Mouse (Mus musculus): Measurements from ENCODE around the gene Mbd3. TPM values are rescaled to one million over a fixed set of nuclear protein-coding genes. Genes with fewer than 3 reads are reported as not detected.
"Not testable (repeated sequence)": the region's sequence is repeated elsewhere in the genome, so short reads cannot be mapped to it uniquely, and the experiment has no call there.

Gene Mbd3
- polyA plus RNA-seq, 1 experiment from 2014 or later = 216 TPM

GRCm38 (mm10) chr10:80347514-80347967 lies 51.8 kb downstream of the Mbd3 start:
- 13% methylated on average over 17 of the region's 17 CpGs for WGBS
- no peak overlapping the region for H3K4me3 ChIP-seq (ENCODE audit: low read depth, low read length)
- no peak for ATAC-seq
- DNase-seq (ENCODE audit: low spot score) = no peak
- peaks cover 85% of the 10 kb centered on the region for H3K27me3 ChIP-seq (replicated peaks; ENCODE audit: control insufficient read depth, insufficient read depth, low read length)
- no peaks in the 10 kb centered on the region for H3K36me3 ChIP-seq (ENCODE audit: control insufficient read depth, insufficient read depth, low read length)
- H3K9me3 ChIP-seq (replicated peaks; ENCODE audit: control insufficient read depth, low read length) = no peaks in the 10 kb centered on the region
- no peak overlapping the region for H3K9ac ChIP-seq (ENCODE audit: low read length)
- H3K4me1 ChIP-seq (ENCODE audit: control insufficient read depth, insufficient read depth, low read length) = peaks cover 3% of the 10 kb centered on the region; the same call in 1 of the 2 replicates
- no peak overlapping the region for H3K4me2 ChIP-seq (ENCODE audit: low read length)
- H3K27ac ChIP-seq (ENCODE audit: low read depth, low read length) = no peak overlapping the region

GRCm38 (mm10) chr10:80345929-80346328 lies 53.4 kb downstream of the Mbd3 start:
- not testable (repeated sequence) for ATAC-seq

GRCm38 (mm10) chr10:80345122-80345521 lies 54.2 kb downstream of the Mbd3 start:
- Histone ChIP-seq H3K4me1 (ENCODE audit: control insufficient read depth, insufficient read depth, low read length) (peaks cover 3% of the 10 kb centered on the region; the same call in 1 of the 2 replicates), H3K4me3 (ENCODE audit: low read depth, low read length) (no peak overlapping the region), H3K27me3 (replicated peaks; ENCODE audit: control insufficient read depth, insufficient read depth, low read length) (peaks cover 91% of the 10 kb centered on the region), H3K4me2 (ENCODE audit: low read length) (no peak overlapping the region), H3K9ac (ENCODE audit: low read length) (no peak overlapping the region), H3K27ac (ENCODE audit: low read depth, low read length) (no peak overlapping the region), H3K9me3 (replicated peaks; ENCODE audit: control insufficient read depth, low read length) (no peaks in the 10 kb centered on the region), H3K36me3 (ENCODE audit: control insufficient read depth, insufficient read depth, low read length) (no peaks in the 10 kb centered on the region)
- 1% methylated on average over 14 of the region's 16 CpGs for WGBS
- ATAC-seq = no peak
- no peak for DNase-seq (ENCODE audit: low spot score)

More at GRCm38 (mm10) chr10:80345929-80346328, 53.4 kb downstream of the Mbd3 start:
- not testable (repeated sequence) for H3K9ac ChIP-seq (ENCODE audit: low read length); H3K36me3 ChIP-seq (ENCODE audit: control insufficient read depth, insufficient read depth, low read length); H3K4me3 ChIP-seq (ENCODE audit: low read depth, low read length); H3K27ac ChIP-seq (ENCODE audit: low read depth, low read length); H3K4me2 ChIP-seq (ENCODE audit: low read length); H3K4me1 ChIP-seq (ENCODE audit: control insufficient read depth, insufficient read depth, low read length); DNase-seq (ENCODE audit: low spot score); H3K9me3 ChIP-seq (replicated peaks; ENCODE audit: control insufficient read depth, low read length)
- H3K27me3 ChIP-seq (replicated peaks; ENCODE audit: control insufficient read depth, insufficient read depth, low read length) = peaks cover 90% of the 10 kb centered on the region
- WGBS = 78% methylated on average over 5 of the region's 6 CpGs

- H3K4me2 ChIP-seq (ENCODE audit: low read length) = no peak overlapping the region
- peaks cover 84% of the 10 kb centered on the region for H3K27me3 ChIP-seq (replicated peaks; ENCODE audit: control insufficient read depth, insufficient read depth, low read length)
- ATAC-seq (no peak), DNase-seq (ENCODE audit: low spot score) (no peak)
- no peaks in the 10 kb centered on the region for H3K36me3 ChIP-seq (ENCODE audit: control insufficient read depth, insufficient read depth, low read length)
- H3K9me3 ChIP-seq (replicated peaks; ENCODE audit: control insufficient read depth, low read length) = no peaks in the 10 kb centered on the region
- peaks cover 3% of the 10 kb centered on the region; the same call in 1 of the 2 replicates for H3K4me1 ChIP-seq (ENCODE audit: control insufficient read depth, insufficient read depth, low read length)
- WGBS = 47% methylated on average over 9 of the region's 9 CpGs
- H3K9ac ChIP-seq (ENCODE audit: low read length) = no peak overlapping the region
- H3K4me3 ChIP-seq (ENCODE audit: low read depth, low read length) = no peak overlapping the region
- H3K27ac ChIP-seq (ENCODE audit: low read depth, low read length) = no peak overlapping the region
These were observed 55.2 kb downstream of the Mbd3 start for GRCm38 (mm10) chr10:80344131-80344661.

- ATAC-seq = no peak; the same call in 1 of the 2 replicates
- 27% methylated on average over 13 of the region's 13 CpGs for WGBS
- H3K27ac ChIP-seq (ENCODE audit: low read depth, low read length) = no peak overlapping the region
- peak overlapping the region; percentile 24 for H3K4me3 ChIP-seq (ENCODE audit: low read depth, low read length)
- peaks cover 76% of the 10 kb centered on the region for H3K27me3 ChIP-seq (replicated peaks; ENCODE audit: control insufficient read depth, insufficient read depth, low read length)
- no peak for DNase-seq (ENCODE audit: low spot score)
- H3K4me2 ChIP-seq (ENCODE audit: low read length) = peak overlapping the region; percentile 50
- H3K36me3 ChIP-seq (ENCODE audit: control insufficient read depth, insufficient read depth, low read length) = no peaks in the 10 kb centered on the region
- H3K9me3 ChIP-seq (replicated peaks; ENCODE audit: control insufficient read depth, low read length) = no peaks in the 10 kb centered on the region
- H3K9ac ChIP-seq (ENCODE audit: low read length) = no peak overlapping the region
- peaks cover 3% of the 10 kb centered on the region; the same call in 1 of the 2 replicates for H3K4me1 ChIP-seq (ENCODE audit: control insufficient read depth, insufficient read depth, low read length)
These were observed 55.9 kb downstream of the Mbd3 start for GRCm38 (mm10) chr10:80343425-80343895.

GRCm38 (mm10) chr10:80342749-80343424 lies 56.5 kb downstream of the Mbd3 start:
- WGBS = under 1% methylated on average over 33 of the region's 33 CpGs
- H3K4me2 ChIP-seq (ENCODE audit: low read length) = peak overlapping the region; percentile 50
- H3K4me1 ChIP-seq (ENCODE audit: control insufficient read depth, insufficient read depth, low read length) = peaks cover 3% of the 10 kb centered on the region; the same call in 1 of the 2 replicates
- H3K4me3 ChIP-seq (ENCODE audit: low read depth, low read length) = peak overlapping the region; percentile 24
- peaks cover 71% of the 10 kb centered on the region for H3K27me3 ChIP-seq (replicated peaks; ENCODE audit: control insufficient read depth, insufficient read depth, low read length)
- no peaks in the 10 kb centered on the region for H3K36me3 ChIP-seq (ENCODE audit: control insufficient read depth, insufficient read depth, low read length)
- H3K9ac ChIP-seq (ENCODE audit: low read length) = 0 out of 2 replicates have a peak overlapping the region, but pooled peaks have one; percentile 29
- no peaks in the 10 kb centered on the region for H3K9me3 ChIP-seq (replicated peaks; ENCODE audit: control insufficient read depth, low read length)
- ATAC-seq = peak; percentile 67
- H3K27ac ChIP-seq (ENCODE audit: low read depth, low read length) = no peak overlapping the region
- DNase-seq (ENCODE audit: low spot score) = peak; percentile 84

Small RNA genes lying within 50 kb of the gene (microRNA-seq; reads per million reads assigned to microRNA genes)
- gene Gm22721 = not detected

Other genes with a start within 250 kb of the Mbd3 start
- gene Cirbp, start 233.6 kb downstream of the Mbd3 start, polyA plus RNA-seq (2014; fragmentation: Nextera tagmentation; extraction: Ambion mirVana) = 239 and 266 TPM in 2 replicates
- 7.2 and 9.0 TPM in 2 replicates for gene 1600002K03Rik, start 226.6 kb downstream of the Mbd3 start, polyA plus RNA-seq (2014; fragmentation: Nextera tagmentation; extraction: Ambion mirVana)
- gene Efna2, start 220.1 kb downstream of the Mbd3 start, polyA plus RNA-seq (2014; fragmentation: Nextera tagmentation; extraction: Ambion mirVana) = 14.5 and 20.6 TPM in 2 replicates
- 39.6 and 42.4 TPM in 2 replicates for gene Mum1, start 173.1 kb downstream of the Mbd3 start, polyA plus RNA-seq (2014; fragmentation: Nextera tagmentation; extraction: Ambion mirVana)
- gene Ndufs7, start 150.4 kb downstream of the Mbd3 start, polyA plus RNA-seq (2014; fragmentation: Nextera tagmentation; extraction: Ambion mirVana) = 269 and 351 TPM in 2 replicates
- gene Gamt, start 138.5 kb downstream of the Mbd3 start, polyA plus RNA-seq (2014; fragmentation: Nextera tagmentation; extraction: Ambion mirVana) = 18.7 and 21.0 TPM in 2 replicates
- 44.5 and 46.0 TPM in 2 replicates for gene Dazap1, start 138.1 kb downstream of the Mbd3 start, polyA plus RNA-seq (2014; fragmentation: Nextera tagmentation; extraction: Ambion mirVana)
- gene Rps15, start 107.1 kb downstream of the Mbd3 start, polyA plus RNA-seq (2014; fragmentation: Nextera tagmentation; extraction: Ambion mirVana) = 694 and 922 TPM in 2 replicates
- gene Apc2, start 103.6 kb downstream of the Mbd3 start, polyA plus RNA-seq (2014; fragmentation: Nextera tagmentation; extraction: Ambion mirVana) = 154 and 213 TPM in 2 replicates
- 39.2 and 40.8 TPM in 2 replicates for gene 2310011J03Rik, start 79.0 kb downstream of the Mbd3 start, polyA plus RNA-seq (2014; fragmentation: Nextera tagmentation; extraction: Ambion mirVana)
- 1.6 and 2.4 TPM in 2 replicates for gene Pcsk4, start 70.1 kb downstream of the Mbd3 start, polyA plus RNA-seq (2014; fragmentation: Nextera tagmentation; extraction: Ambion mirVana)
- 2.3 and 2.7 TPM in 2 replicates for gene Reep6, start 69.6 kb downstream of the Mbd3 start, polyA plus RNA-seq (2014; fragmentation: Nextera tagmentation; extraction: Ambion mirVana)
- 0.48 and 0.52 TPM in 2 replicates for gene Adamtsl5, start 51.1 kb downstream of the Mbd3 start, polyA plus RNA-seq (2014; fragmentation: Nextera tagmentation; extraction: Ambion mirVana)
- 1.2 and 1.9 TPM in 2 replicates for gene Plk5, start 43.1 kb downstream of the Mbd3 start, polyA plus RNA-seq (2014; fragmentation: Nextera tagmentation; extraction: Ambion mirVana)
- gene Mex3d, start 11.9 kb downstream of the Mbd3 start, polyA plus RNA-seq (2014; fragmentation: Nextera tagmentation; extraction: Ambion mirVana) = 16.9 and 17.8 TPM in 2 replicates
- 628 and 893 TPM in 2 replicates for gene Uqcr11, start 7.3 kb upstream of the Mbd3 start, polyA plus RNA-seq (2014; fragmentation: Nextera tagmentation; extraction: Ambion mirVana)
- 64.4 and 73.5 TPM in 2 replicates for gene Tcf3, start 34.1 kb upstream of the Mbd3 start, polyA plus RNA-seq (2014; fragmentation: Nextera tagmentation; extraction: Ambion mirVana)
- gene Onecut3, start 95.3 kb upstream of the Mbd3 start, polyA plus RNA-seq (2014; fragmentation: Nextera tagmentation; extraction: Ambion mirVana) = 0.28 and 0.34 TPM in 2 replicates
- gene Atp8b3, start 139.6 kb upstream of the Mbd3 start, polyA plus RNA-seq (2014; fragmentation: Nextera tagmentation; extraction: Ambion mirVana) = 0.30 and 0.33 TPM in 2 replicates
- gene Rexo1, start 162.0 kb upstream of the Mbd3 start, polyA plus RNA-seq (2014; fragmentation: Nextera tagmentation; extraction: Ambion mirVana) = 22.3 and 28.8 TPM in 2 replicates
- gene Klf16, start 177.8 kb upstream of the Mbd3 start, polyA plus RNA-seq (2014; fragmentation: Nextera tagmentation; extraction: Ambion mirVana) = 6.2 and 6.6 TPM in 2 replicates
- 118 and 126 TPM in 2 replicates for gene Abhd17a, start 190.8 kb upstream of the Mbd3 start, polyA plus RNA-seq (2014; fragmentation: Nextera tagmentation; extraction: Ambion mirVana)
- 57.7 and 61.9 TPM in 2 replicates for gene Scamp4, start 203.3 kb upstream of the Mbd3 start, polyA plus RNA-seq (2014; fragmentation: Nextera tagmentation; extraction: Ambion mirVana)
- gene Adat3, start 203.3 kb upstream of the Mbd3 start, polyA plus RNA-seq (2014; fragmentation: Nextera tagmentation; extraction: Ambion mirVana) = 3.6 and 7.4 TPM in 2 replicates
- gene Gm49322, start 206.5 kb upstream of the Mbd3 start, polyA plus RNA-seq (2014; fragmentation: Nextera tagmentation; extraction: Ambion mirVana) = 1.1 and 1.6 TPM in 2 replicates
- gene Csnk1g2, start 223.3 kb upstream of the Mbd3 start, polyA plus RNA-seq (2014; fragmentation: Nextera tagmentation; extraction: Ambion mirVana) = 35.9 and 49.2 TPM in 2 replicates

Measured in forebrain, embryonic 14.5 days (tissue).